Mouse (Mus musculus): ENCODE data around the gene P3h4. TPM values are rescaled to one million over a fixed set of nuclear protein-coding genes. Genes with fewer than 3 reads are reported as not detected.
A peak's percentile ranks its signal among the peaks of the same experiment; 100 is the strongest.

Gene P3h4
- 54.7 and 58.1 TPM in 2 replicates for polyA plus RNA-seq (2014; fragmentation: Nextera tagmentation; extraction: Ambion mirVana)

- ATAC-seq (ENCODE audit: insufficient number of reproducible peaks, insufficient read depth, low FRiP score, low read depth), result peak; percentile 93
- Histone ChIP-seq H3K9ac (ENCODE audit: low read length) (peak within 1 kb of the TSS; percentile 88), H3K4me3 (ENCODE audit: control insufficient read depth in 1 of 2, insufficient read depth in 1 of 2, low read depth in 1 of 2, low read length in 2 of 2) (peak within 1 kb of the TSS; percentile 55 to 78), H3K4me2 (ENCODE audit: low read length) (peak within 1 kb of the TSS; percentile 84), H3K9me3 (ENCODE audit: control insufficient read depth, low read length) (no peaks in the 10 kb centered on the region), H3K27me3 (ENCODE audit: control insufficient read depth, insufficient read depth, low read length) (no peaks in the 10 kb centered on the region), H3K4me1 (ENCODE audit: control insufficient read depth in 2 of 2, insufficient read depth in 2 of 2, low read length in 2 of 2) (peaks cover 28 to 33% of the 10 kb centered on the region in 2 experiments), H3K36me3 (ENCODE audit: control insufficient read depth, insufficient read depth, low read length) (peaks cover 38% of the 10 kb centered on the region), H3K27ac (replicated peaks in 1 of 2; ENCODE audit: control insufficient read depth in 1 of 2, insufficient read depth in 1 of 2, low read depth in 2 of 2, low read length in 2 of 2) (peak within 1 kb of the TSS; percentile 93 to 97)
- under 1% methylated on average over 92 of the region's 93 CpGs for WGBS
These were observed at the start of gene P3h4 for GRCm38 (mm10) chr11:100414021-100414913. TSS of gene P3h4 (minus strand) at chr11:100414836.

- Histone ChIP-seq H3K36me3 (ENCODE audit: control insufficient read depth, insufficient read depth, low read length) (peaks cover 28% of the 10 kb centered on the region), H3K4me2 (ENCODE audit: low read length) (no peak overlapping the region), H3K9ac (ENCODE audit: low read length) (no peak overlapping the region), H3K9me3 (ENCODE audit: control insufficient read depth, low read length) (no peaks in the 10 kb centered on the region), H3K27me3 (ENCODE audit: control insufficient read depth, insufficient read depth, low read length) (no peaks in the 10 kb centered on the region), H3K4me3 (ENCODE audit: control insufficient read depth in 1 of 2, insufficient read depth in 1 of 2, low read depth in 1 of 2, low read length in 2 of 2) (no peak overlapping the region), H3K4me1 (ENCODE audit: control insufficient read depth in 2 of 2, insufficient read depth in 2 of 2, low read length in 2 of 2) (peaks cover 0 to 5% of the 10 kb centered on the region in 2 experiments; a peak in 1 of 4 replicates), H3K27ac (replicated peaks in 1 of 2; ENCODE audit: control insufficient read depth in 1 of 2, insufficient read depth in 1 of 2, low read depth in 2 of 2, low read length in 2 of 2) (no peak overlapping the region)
- WGBS, result 92% methylated on average over 10 of the region's 10 CpGs
- ATAC-seq (ENCODE audit: insufficient number of reproducible peaks, insufficient read depth, low FRiP score, low read depth), result no peak
These were observed 48.1 kb upstream of the P3h4 start for GRCm38 (mm10) chr11:100462699-100463098.

- Histone ChIP-seq H3K4me1 (ENCODE audit: control insufficient read depth in 2 of 2, insufficient read depth in 2 of 2, low read length in 2 of 2) (no peaks in the 10 kb centered on the region), H3K4me2 (ENCODE audit: low read length) (no peak overlapping the region), H3K4me3 (ENCODE audit: control insufficient read depth in 1 of 2, insufficient read depth in 1 of 2, low read depth in 1 of 2, low read length in 2 of 2) (no peak overlapping the region), H3K36me3 (ENCODE audit: control insufficient read depth, insufficient read depth, low read length) (peaks cover 37% of the 10 kb centered on the region), H3K9me3 (ENCODE audit: control insufficient read depth, low read length) (no peaks in the 10 kb centered on the region), H3K27ac (replicated peaks in 1 of 2; ENCODE audit: control insufficient read depth in 1 of 2, insufficient read depth in 1 of 2, low read depth in 2 of 2, low read length in 2 of 2) (no peak overlapping the region), H3K27me3 (ENCODE audit: control insufficient read depth, insufficient read depth, low read length) (no peaks in the 10 kb centered on the region), H3K9ac (ENCODE audit: low read length) (no peak overlapping the region)
- ATAC-seq (ENCODE audit: insufficient number of reproducible peaks, insufficient read depth, low FRiP score, low read depth), result no peak
- 86% methylated on average over 5 of the region's 5 CpGs for WGBS
These were observed 43.1 kb upstream of the P3h4 start for GRCm38 (mm10) chr11:100457711-100458110.

- no peak overlapping the region for H3K27ac ChIP-seq (replicated peaks in 1 of 2; ENCODE audit: control insufficient read depth in 1 of 2, insufficient read depth in 1 of 2, low read depth in 2 of 2, low read length in 2 of 2)
- no peaks in the 10 kb centered on the region for H3K9me3 ChIP-seq (ENCODE audit: control insufficient read depth, low read length)
- H3K36me3 ChIP-seq (ENCODE audit: control insufficient read depth, insufficient read depth, low read length), result peaks cover 32% of the 10 kb centered on the region
- H3K4me3 ChIP-seq (ENCODE audit: control insufficient read depth in 1 of 2, insufficient read depth in 1 of 2, low read depth in 1 of 2, low read length in 2 of 2), result no peak overlapping the region
- H3K9ac ChIP-seq (ENCODE audit: low read length), result no peak overlapping the region
- no peak for ATAC-seq (ENCODE audit: insufficient number of reproducible peaks, insufficient read depth, low FRiP score, low read depth)
- H3K27me3 ChIP-seq (ENCODE audit: control insufficient read depth, insufficient read depth, low read length), result no peaks in the 10 kb centered on the region
- no peak overlapping the region for H3K4me2 ChIP-seq (ENCODE audit: low read length)
- no peaks in the 10 kb centered on the region for H3K4me1 ChIP-seq (ENCODE audit: control insufficient read depth in 2 of 2, insufficient read depth in 2 of 2, low read length in 2 of 2)
- WGBS, result 78% methylated on average over 4 of the region's 4 CpGs
These were observed 42.6 kb upstream of the P3h4 start for GRCm38 (mm10) chr11:100457247-100457646.

GRCm38 (mm10) chr11:100442625-100443024 lies 28.0 kb upstream of the P3h4 start:
- H3K4me2 ChIP-seq (ENCODE audit: low read length), result no peak overlapping the region
- H3K9me3 ChIP-seq (ENCODE audit: control insufficient read depth, low read length), result no peaks in the 10 kb centered on the region
- H3K9ac ChIP-seq (ENCODE audit: low read length), result no peak overlapping the region
- 83% methylated on average over 6 of the region's 6 CpGs for WGBS
- no peak for ATAC-seq (ENCODE audit: insufficient number of reproducible peaks, insufficient read depth, low FRiP score, low read depth)
- H3K4me3 ChIP-seq (ENCODE audit: control insufficient read depth in 1 of 2, insufficient read depth in 1 of 2, low read depth in 1 of 2, low read length in 2 of 2), result no peak overlapping the region
- H3K4me1 ChIP-seq (ENCODE audit: control insufficient read depth in 2 of 2, insufficient read depth in 2 of 2, low read length in 2 of 2), result peaks cover 3 to 9% of the 10 kb centered on the region in 2 experiments
- H3K27ac ChIP-seq (replicated peaks in 1 of 2; ENCODE audit: control insufficient read depth in 1 of 2, insufficient read depth in 1 of 2, low read depth in 2 of 2, low read length in 2 of 2), result no peak overlapping the region
- H3K36me3 ChIP-seq (ENCODE audit: control insufficient read depth, insufficient read depth, low read length), result peaks cover 4% of the 10 kb centered on the region
- H3K27me3 ChIP-seq (ENCODE audit: control insufficient read depth, insufficient read depth, low read length), result no peaks in the 10 kb centered on the region

- WGBS, result 82% methylated on average over 8 of the region's 8 CpGs
- Histone ChIP-seq H3K36me3 (ENCODE audit: control insufficient read depth, insufficient read depth, low read length) (peaks cover 10% of the 10 kb centered on the region), H3K9me3 (ENCODE audit: control insufficient read depth, low read length) (no peaks in the 10 kb centered on the region), H3K27me3 (ENCODE audit: control insufficient read depth, insufficient read depth, low read length) (no peaks in the 10 kb centered on the region), H3K4me2 (ENCODE audit: low read length) (peak within 1 kb of the TSS; percentile 79), H3K4me3 (ENCODE audit: control insufficient read depth in 1 of 2, insufficient read depth in 1 of 2, low read depth in 1 of 2, low read length in 2 of 2) (peak within 1 kb of the TSS; percentile 77 to 89), H3K27ac (replicated peaks in 1 of 2; ENCODE audit: control insufficient read depth in 1 of 2, insufficient read depth in 1 of 2, low read depth in 2 of 2, low read length in 2 of 2) (peak within 1 kb of the TSS; percentile 20 to 73; a peak in 2 of 4 replicates), H3K9ac (ENCODE audit: low read length) (peak within 1 kb of the TSS; percentile 94), H3K4me1 (ENCODE audit: control insufficient read depth in 2 of 2, insufficient read depth in 2 of 2, low read length in 2 of 2) (peaks cover 3 to 9% of the 10 kb centered on the region in 2 experiments)
- no peak for ATAC-seq (ENCODE audit: insufficient number of reproducible peaks, insufficient read depth, low FRiP score, low read depth)
These were observed 27.2 kb upstream of the P3h4 start, which contains the start of the genes Nt5c3b and Klhl10 for GRCm38 (mm10) chr11:100441797-100442196. TSS of gene Nt5c3b (minus strand) at chr11:100441808. TSS of gene Klhl10 (plus strand) at chr11:100441917.

GRCm38 (mm10) chr11:100440691-100441522 lies 26.3 kb upstream of the P3h4 start:
- H3K27ac ChIP-seq (replicated peaks in 1 of 2; ENCODE audit: control insufficient read depth in 1 of 2, insufficient read depth in 1 of 2, low read depth in 2 of 2, low read length in 2 of 2), result peak overlapping the region; percentile 20 to 73; a peak in 2 of 4 replicates
- H3K27me3 ChIP-seq (ENCODE audit: control insufficient read depth, insufficient read depth, low read length), result no peaks in the 10 kb centered on the region
- peak; percentile 96 for ATAC-seq (ENCODE audit: insufficient number of reproducible peaks, insufficient read depth, low FRiP score, low read depth)
- H3K9ac ChIP-seq (ENCODE audit: low read length), result peak overlapping the region; percentile 94
- H3K36me3 ChIP-seq (ENCODE audit: control insufficient read depth, insufficient read depth, low read length), result peaks cover 19% of the 10 kb centered on the region
- H3K4me3 ChIP-seq (ENCODE audit: control insufficient read depth in 1 of 2, insufficient read depth in 1 of 2, low read depth in 1 of 2, low read length in 2 of 2), result peak overlapping the region; percentile 77 to 89
- peak overlapping the region; percentile 79 for H3K4me2 ChIP-seq (ENCODE audit: low read length)
- WGBS, result 2% methylated on average over 50 of the region's 52 CpGs
- no peaks in the 10 kb centered on the region for H3K9me3 ChIP-seq (ENCODE audit: control insufficient read depth, low read length)
- peaks cover 3 to 9% of the 10 kb centered on the region in 2 experiments for H3K4me1 ChIP-seq (ENCODE audit: control insufficient read depth in 2 of 2, insufficient read depth in 2 of 2, low read length in 2 of 2)

Data from heart, embryonic 14.5 days (tissue).